Mouse (Mus musculus) embryo, embryonic 9.5 days (tissue): ENCODE results near the gene Timm50.

Experiments
- DNase-seq: peaks from one replicate; pipeline ENCODE4 v3.0.0-alpha.2; 2017; ENCODE audit errors: extremely low spot score

The Timm50 gene

DNA sequence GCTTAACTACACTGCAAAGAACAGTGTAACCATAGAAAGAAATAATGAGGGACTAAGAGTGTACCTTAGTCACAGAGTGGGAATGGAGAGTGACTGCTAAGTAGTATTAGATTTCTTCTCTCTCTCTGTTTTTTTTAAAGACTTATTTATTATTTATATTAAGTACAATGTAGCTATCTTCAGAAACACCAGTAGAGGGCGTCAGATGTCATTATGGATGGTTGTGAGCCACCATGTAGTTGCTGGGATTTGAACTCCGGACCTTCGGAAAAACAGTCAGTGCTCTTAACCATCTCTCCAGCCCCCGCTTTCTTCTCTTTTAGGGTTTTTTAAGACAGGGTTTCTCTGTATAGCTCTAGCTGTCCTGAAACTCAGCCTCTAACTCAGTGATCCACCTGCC lies 14.6 kb upstream of the Timm50 start:
- DNase-seq: no peak

DNA sequence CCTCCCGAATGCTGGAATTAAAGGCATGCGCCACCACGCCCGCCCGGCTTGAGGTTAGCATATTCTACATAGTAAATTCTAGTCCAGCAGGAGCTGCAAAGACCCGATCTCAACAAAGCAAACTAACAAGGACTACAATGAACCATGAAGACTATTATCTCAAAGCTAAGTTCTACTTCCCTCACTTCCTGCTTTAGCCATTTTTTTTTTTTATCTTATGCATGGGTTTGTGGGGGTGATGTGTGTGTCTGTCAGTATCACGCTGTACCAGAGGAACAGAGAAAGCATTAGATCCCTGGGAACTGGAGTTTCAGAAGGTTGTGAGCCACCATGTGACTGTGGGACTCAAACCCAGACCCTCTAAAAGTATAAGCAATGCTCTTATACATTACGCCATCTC lies 13.4 kb upstream of the Timm50 start:
- no peak for DNase-seq

DNA sequence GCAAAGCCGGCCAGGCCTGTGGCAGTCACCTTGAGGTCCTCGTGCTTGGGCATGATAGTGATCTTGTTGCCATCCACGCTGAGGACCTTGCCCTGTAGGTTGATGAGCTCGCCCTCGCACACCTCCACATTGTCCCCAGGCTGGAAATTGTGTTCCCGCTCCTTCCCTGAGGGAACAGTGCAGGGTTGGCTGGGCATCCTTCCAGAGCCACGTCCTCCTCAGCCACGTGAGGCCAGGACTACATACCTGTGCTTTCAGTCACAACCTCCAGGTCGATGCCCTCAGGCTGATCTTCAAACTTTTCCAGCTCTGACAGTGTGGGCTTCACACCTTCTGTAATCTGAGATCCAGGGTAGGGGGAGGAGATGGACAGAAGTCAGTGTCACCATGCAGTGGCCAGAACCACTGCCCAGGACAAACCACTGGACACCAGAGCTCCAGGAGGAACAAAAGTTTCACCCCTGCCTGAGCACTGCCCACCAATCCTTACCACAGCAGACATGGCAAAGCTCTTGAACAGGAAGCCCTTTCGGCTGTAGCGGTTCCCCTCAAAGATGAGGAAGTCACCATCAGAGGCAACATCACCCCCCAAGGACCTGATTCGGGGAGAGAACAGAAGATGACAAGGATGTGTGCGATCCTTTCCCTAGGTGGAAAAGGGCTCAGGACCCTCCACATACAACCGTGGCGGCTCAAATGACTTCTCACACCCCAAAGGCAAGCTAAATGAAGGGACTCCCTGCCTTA lies 10.3 kb upstream of the Timm50 start:
- no peak for DNase-seq

DNA sequence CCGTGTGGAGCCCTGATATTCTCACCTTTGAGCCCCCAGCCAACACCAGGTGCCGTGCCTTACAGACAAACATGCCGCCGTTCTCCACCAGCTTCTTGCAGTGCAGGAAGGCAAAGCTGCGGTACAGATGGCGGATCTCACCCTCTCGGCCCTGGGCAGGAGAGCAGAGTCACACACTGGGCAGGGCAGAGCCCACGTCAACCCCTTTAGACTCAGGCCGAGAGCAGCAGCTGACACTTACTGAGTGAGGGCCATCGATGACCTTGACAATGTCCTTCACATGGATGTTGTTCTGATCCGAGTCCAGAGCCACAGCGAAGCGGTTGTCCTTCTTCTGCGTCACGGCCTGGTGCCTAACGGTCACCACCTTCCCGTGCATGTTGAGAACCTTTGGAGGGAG lies 6.8 kb upstream of the Timm50 start:
- DNase-seq: no peak

DNA sequence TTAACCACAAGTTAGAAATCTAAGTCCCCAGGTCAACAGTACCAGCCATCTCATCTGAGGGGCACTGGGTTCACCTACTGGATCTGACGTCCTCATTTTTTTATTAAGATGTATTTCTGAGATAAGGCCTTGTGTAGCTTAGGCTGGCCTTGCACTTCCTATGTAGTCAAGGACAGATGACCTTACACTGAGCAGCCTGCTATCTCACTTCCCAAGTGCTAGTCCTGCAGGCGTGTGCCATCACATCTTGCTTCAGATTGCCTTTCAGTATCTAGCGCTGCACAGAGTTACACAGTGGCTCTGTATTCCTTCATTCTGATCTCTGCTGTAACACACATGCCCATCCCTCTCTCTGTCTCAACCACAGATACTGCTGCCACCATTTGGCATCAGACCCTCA lies 6.2 kb upstream of the Timm50 start:
- DNase-seq: no peak

DNA sequence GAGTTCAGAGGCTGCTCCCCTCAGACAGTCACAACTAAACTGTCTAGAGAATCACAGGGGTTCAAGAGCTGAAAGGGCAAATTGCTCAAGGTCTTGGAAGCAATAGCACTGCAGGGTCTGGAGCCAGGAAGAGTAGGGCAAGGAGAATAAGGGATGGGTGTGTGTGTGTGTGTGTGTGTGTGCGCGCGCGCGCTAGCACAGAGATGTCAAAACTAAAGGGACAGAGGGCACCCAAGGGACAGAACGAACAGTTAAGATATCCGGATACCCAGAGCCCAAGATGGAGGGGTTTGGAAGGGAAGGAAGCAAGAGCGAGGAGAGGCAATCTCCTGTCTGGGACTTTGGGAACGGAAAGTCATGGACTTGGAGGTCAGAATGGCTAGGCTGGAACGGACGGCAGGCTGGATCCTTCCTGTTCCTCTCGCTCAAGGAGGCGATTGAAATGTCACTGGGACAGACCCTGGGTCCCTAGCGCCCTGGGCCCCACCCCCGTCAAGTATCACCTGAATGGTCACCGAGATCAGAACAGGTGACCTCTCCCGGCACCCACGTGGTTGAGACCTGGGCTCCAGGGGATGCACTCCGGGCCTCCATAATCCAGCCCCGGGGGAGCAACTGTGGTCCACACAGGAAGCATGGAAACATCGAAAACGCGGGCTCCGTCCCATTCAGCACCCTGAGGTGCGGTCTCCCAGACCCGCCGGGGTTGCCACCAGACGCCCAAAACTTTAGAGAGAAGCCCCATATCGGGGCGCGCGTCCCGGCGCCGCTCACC lies 534 bp downstream of the Timm50 start:
- DNase-seq: no peak

DNA sequence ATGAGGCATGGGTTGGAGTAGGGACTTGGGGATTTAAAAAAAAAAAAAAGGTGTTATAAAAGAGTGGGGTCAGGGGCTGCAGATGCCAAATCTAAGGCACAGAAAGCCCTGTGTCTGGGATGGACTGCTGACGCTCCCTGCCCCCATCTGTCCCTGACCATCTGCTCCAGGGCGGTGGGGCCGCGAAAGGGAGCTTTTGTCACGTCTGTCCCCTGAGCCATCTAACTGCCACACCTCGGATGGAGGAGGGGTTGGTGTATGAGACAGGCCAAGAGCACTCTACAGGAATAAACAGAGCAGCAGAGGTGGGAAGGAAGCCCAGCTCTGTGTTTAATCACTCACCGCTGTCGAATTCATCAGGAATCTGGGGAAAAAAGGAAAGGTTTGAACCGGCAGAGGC lies 2.1 kb downstream of the Timm50 start:
- DNase-seq: no peak

DNA sequence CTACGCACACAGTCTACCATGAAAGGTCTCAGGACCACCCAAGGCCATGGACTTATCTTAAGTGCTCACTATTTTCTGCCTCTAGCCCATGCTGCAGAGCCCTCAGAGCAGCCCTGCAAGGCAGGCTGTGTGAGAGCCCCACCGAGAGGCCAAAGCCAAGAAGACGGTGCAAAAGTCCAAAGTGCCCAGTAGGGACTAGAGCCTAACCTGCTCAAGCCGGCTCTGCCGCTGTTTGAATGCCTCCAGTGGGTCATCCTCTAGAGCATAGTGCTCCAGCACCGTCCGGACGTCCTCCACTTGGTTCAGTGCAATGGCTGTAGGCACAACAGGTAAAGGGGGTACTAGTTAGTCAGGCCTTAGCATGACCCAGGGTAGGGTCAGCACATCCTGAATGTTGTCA lies 5.7 kb downstream of the Timm50 start:
- no peak for DNase-seq

DNA sequence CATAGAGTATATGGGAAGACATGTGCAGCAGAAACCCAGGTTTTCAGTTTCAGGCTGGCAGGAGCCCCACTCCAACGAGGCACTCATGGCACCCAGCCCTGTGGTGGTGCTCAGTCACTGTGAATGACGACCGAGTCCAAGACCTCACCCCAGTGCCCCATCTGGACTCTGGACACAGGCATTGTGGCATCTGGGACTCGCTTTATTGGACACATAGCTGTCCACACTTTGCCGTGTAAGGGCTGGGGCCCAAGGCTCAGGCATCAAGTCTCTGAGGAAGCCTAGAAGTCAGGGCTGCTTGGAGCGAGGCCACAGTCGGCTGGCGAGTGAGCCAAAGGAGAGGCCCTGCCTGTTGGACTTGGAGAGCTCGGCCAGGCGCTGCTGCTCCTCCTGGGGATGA lies 6.2 kb downstream of the Timm50 start:
- no peak for DNase-seq

DNA sequence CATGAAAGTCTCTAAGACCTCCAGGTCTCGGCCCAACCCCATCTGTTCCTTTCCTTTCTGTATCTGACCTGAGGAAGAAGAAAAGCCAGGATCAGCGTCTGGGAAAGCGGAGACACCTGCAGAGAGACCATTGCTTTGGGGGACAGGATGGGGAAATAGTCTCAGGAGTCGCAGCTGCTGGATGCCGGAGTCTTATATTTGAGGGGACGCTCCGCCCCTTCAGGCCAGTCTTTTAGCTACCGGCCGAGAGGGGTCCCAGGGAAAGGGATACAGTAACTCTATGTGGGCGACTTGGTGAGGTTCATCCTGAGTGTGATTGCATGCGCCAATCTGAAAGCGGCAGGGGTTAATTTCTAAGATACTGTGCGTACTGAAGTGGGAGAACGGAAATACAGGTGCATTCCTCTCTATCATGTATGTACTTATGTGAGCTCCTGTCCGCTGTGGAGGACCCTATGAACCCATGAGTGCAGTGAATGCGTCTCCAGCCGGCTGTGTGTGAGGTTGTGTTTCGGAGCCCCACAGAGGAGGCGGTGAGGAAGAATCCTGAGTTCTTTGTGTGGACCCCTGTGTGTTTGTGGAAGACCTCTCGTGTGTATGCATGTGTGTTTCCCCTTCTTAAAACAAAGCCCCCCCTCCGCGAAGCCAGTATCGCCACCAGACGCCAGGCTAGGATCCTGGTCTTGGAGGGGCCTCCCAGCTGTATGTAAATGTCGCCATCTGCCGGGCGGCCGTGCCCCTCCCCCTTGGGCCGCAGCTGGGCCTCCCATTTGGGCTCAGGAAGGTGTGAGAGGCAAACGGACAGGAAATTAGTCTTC lies 10.0 kb downstream of the Timm50 start, which contains the start of gene Dll3:
Gene Dll3, minus strand, starts transcription at position 623 of the 818 bp plus-strand sequence.
- peak; percentile 79 for DNase-seq

DNA sequence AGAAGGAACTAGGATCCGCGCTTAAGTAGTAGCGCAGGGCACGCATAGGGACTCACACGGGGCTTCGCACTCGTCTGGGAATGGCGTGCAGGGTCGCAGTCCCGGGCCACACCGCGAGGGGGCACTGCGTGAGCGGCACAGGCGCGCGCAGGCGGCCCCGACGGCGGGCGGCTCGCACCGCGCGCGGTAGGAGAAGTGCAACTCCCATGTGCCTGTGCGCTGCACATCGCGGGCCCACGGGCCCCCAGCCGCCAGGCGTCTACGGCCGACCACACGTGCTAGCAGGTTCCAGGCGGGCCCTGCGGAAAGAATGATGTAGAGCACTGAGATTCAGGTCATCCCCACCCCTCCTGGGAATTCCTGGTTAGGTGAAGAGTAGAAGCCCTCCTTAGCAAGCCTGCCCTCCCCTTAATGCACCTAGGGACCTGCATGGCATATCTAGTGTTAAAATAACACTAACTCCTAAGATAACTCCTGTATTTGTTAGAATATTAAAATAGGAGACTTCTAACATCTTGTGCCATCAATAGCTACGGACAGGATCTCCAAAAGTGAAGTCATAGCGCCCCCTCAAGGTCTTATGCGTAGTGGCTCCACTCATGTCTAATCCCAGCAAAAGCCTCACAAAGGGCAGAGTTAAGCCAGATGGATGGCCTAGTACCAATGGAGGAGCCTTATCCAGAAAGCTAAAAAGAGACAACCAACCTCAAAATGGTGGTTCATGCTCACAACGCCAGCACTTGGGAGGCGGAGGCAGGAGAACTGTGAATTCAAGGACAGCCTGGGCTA lies 12.8 kb downstream of the Timm50 start:
- peak; percentile 64 for DNase-seq

DNA sequence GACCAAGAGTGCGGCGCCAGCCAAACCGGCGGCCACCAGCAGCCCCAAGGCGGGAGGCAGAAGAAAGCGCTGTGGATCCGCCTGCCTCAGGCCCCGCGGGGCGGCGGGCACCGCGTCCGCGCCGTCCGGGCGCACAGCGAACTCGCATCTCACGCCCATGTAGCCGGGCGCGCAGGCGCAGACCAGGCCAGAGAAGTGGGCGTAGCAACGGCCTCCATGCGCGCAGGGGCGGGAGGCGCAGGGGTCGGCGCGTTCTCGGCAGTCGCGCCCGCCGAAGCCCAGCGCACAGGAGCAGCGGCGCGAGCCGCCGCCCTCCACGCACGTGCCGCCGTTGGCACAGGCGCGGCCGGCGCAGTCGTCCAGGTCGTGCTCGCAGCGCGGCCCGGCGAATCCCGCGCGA lies 17.4 kb downstream of the Timm50 start:
- peak; percentile 69 for DNase-seq

DNA sequence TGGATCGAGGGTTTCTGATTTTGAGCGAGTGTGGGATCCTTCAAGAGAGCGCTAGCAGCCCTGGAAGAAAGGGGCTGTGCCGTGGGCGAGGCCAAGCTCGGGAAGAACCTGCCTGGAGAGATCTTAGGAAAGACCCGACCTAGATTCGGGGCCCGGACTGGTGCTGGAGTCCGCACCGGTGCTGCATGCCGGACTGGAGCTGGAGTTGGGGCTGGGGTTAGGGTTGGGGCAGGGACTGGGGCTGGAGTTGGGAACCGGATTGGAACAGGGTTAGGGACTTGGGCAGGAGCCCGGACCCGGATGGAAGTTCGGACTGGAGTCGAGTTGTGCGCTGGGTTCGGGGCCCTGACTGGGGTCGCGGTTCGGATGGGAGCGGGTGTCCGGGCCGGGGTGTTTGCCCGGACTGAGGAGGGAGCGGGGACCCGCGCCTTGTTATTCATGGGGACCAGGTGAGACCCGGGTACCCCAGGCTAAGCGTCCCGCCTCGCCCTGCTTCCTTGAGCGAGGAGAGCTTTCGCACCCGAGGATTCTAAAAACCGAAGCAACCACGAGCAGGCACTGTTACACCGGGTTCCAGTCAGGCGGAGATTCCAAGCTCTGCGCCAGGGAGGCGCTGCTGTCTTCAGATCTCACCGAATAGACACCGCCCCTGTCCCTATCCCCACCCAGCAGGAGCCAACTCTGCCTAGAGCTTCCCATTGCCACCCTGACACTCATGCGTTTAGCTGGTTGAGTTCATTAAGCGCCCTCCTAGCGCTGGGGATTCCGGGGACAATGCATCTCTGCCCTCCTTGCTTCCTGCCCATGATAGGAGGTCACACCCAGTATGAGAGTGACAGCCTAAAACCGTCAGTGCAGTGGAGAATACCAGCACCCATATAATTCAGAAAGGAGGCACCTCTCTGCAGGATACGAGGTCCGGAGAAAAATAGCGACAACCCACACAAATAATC lies 21.0 kb downstream of the Timm50 start, which contains the start of gene Selenov:
Gene Selenov, minus strand, starts transcription at position 549 of the 953 bp plus-strand sequence.
- DNase-seq: peak; percentile 64

DNA sequence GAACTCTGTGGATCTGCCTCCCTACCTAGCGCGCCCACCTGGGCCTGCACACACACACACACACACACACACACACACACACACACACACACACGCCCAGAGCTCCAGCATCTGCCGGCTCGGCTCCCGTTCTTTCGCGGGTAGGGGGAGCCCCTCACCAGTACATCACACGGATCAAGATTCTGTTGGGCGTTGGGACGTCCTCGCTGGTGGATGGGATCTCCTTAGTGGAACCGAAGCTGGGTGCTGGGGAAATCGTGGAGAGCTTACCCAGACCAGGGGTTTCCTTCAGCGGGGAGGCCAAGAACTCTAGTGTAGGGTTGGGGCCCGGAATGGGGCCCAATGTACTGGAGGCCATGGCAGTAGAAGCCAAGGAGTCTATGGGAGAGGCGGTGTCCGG lies 21.7 kb downstream of the Timm50 start:
- DNase-seq: peak; percentile 45

DNA sequence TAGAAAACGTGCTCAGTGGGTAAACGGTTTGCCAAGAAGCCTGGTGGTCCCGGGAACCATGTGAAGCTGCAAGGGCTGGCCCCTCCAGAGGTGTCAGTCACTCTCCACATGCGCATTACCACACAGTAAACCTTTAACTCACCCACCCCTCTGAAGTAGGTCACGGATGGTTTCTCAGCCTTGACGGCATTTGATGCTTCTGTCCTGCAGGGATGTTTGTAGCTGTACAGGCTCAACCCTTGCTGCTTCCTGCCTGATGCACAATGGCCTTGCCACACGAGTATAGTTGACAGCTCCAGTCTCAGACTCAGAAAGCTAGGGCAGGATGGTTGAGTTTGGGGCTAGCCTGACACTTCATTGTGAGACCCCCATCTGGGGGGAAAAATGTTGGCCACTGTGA lies 31.2 kb downstream of the Timm50 start:
- DNase-seq: no peak

DNA sequence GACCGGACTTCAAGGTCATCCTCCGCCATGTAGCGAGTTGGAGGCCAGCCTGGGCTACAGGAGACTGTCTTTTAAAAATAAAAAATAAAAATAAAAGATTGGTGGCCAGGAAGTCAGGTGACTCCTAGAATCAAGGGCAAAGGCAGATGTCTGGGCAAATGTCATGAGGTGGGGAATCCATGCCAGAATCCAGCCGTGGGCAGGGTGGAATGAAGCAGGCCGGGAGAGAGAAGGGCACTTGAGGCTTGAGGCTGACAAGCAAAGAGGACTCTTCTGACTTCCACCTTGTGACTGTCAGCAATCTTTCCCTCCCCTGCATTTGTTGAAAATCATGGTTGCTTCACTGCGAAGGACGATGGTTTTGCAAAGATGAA lies 33.6 kb downstream of the Timm50 start:
- DNase-seq: no peak

DNA sequence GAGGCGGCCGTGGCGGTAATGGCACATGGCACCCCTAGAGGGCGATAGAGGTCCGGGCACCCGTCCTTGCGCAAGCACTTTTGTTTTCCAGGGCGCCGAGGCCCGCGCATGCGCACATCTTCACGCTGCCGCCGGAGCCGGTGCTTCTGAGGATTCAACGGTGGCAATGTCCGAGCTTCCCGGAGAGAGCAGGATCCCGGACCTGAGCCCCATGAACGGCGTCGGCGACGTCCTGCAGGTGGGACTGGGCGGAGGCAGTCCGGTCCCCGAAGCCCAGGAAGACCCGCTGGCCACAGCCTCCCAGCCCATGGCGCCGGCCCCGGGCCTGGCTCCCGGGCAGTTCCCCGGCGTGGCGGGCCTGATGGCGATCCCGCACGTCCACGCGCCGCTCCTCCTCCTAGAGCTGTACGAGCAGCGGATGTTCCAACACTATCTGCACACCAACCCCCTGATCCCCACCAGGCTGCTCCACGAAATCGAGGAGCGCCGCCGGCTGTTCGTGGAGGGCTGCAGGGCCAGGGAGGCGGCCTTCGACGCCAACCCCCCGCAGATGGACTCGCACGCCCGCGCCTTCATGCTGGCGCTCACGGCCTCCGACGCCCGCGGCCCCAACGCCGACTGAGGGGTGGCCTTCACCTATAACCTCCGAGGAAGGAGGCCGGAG lies 34.1 kb downstream of the Timm50 start, which contains the start of gene Eid2b:
Gene Eid2b, plus strand, starts transcription at position 125 of the 664 bp plus-strand sequence.
- peak; percentile 94 for DNase-seq

DNA sequence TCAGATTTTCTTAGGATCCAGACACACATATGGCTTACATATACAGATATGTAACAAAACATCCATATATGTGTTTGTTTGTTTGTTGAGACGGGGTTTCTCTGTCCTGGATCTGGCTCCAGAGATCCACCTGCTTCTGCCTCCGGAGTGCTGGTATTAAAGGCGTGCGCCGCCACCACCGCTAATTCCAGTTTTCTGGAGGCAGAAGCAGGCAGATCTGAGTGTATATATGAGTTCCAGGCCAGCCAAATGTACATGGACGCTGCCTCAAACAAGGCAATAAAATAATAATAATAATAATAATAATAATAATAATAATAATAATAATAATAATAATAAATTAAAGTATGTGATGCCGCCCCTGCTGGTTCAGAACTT lies 34.6 kb downstream of the Timm50 start:
- no peak for DNase-seq

DNA sequence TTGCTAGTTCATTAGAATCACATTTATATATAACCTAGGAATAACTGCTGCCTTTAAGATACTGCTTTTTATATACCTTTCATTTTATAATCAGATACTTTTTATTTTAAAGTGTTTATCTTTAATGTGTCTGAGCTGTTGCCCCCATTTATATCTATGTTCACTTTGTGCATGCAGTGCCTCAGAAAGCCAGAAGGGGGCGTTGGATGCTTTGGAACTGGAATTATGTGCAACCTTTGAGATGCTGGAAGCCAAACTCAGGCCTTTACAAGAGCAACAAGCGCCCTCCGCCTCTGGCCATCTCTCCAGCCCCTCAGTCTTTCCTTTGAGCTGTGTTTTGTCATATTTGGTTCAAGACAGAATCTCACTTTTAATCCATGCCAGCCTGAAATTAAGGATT lies 40.1 kb downstream of the Timm50 start:
- no peak for DNase-seq

DNA sequence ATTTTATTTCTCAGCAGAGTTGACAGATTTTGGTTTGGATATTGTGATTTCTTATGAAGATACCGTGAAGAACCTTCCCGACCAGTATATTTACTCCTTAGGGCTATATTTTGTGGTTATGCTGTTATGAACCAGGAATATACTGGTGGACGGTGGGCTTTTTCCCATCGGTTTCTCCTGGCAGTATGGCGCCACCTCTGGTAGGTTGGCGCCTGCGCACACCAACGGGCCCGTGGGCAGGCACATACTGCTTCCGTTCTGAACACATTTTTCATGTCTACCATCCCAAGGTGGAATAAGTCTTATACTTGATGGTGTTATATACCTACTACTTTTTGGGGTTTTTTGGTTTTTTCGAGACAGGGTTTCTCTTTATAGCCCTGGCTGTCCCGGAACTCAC lies 42.5 kb downstream of the Timm50 start:
- DNase-seq: no peak
